Mouse (Mus musculus): Measurements from ENCODE around the gene Grik1.

Grik1 gene

DNA sequence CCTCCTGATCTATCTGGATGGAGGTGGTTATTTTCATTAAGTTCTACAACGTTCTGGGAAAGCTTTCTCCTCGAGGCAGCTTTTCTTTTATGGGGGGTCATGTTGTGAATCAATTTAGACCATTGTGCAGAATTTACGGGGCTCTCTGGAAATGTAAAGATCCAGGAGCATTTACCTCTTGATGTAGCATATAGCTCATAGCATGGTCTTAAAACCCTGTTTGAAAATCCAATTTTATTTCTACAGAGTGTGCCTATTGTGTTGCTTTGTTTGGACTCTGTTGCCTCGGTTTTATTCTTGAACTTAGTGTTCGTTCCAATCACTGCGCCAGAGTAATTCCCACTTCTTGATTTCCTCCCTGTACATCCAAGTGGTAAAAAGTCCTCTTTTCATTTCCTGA, 328.6 kb downstream of the Grik1 start:
- DNase-seq (ENCODE audit: low spot score in 2 of 2) = no peak

DNA sequence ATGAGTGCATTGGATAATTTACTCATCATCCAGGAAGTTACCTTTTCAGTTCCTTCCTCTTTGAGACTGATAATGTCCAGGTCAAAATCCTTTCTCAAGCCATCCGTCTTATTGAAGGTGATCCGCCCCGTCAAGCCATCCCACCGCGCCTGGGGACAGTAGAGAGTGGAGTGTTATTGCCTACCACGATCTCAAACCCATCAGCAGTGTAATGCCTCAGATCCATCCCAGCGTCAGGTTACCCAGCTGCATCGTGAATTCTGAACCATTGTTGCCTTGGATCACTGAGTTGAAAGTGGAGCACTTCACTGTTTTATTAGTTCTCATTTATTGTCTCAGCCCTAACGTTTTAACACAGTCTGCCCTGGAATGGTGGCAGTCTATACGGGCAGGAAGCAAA, 332.6 kb downstream of the Grik1 start:
- DNase-seq (ENCODE audit: low spot score in 2 of 2) = no peak

DNA sequence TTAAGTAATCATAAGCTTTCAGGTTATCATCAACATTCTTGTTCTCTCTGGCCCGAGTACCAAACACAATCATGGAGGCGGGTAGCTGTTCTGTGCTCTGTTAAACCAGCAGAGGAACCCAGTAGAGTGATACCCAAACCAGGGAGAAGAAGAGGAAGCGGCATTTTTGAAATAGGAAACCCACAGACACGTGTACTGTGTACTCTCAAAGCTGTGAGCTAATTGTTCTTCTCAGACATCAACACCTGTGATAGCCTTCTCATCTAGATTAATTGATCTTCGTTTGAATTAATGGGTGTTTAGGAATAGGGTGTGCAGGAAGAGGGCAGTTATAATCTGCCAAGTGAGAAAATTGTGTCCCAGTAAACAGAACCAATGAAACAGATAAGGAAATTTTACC, 333.9 kb downstream of the Grik1 start:
- DNase-seq (ENCODE audit: low spot score in 2 of 2) = no peak

DNA sequence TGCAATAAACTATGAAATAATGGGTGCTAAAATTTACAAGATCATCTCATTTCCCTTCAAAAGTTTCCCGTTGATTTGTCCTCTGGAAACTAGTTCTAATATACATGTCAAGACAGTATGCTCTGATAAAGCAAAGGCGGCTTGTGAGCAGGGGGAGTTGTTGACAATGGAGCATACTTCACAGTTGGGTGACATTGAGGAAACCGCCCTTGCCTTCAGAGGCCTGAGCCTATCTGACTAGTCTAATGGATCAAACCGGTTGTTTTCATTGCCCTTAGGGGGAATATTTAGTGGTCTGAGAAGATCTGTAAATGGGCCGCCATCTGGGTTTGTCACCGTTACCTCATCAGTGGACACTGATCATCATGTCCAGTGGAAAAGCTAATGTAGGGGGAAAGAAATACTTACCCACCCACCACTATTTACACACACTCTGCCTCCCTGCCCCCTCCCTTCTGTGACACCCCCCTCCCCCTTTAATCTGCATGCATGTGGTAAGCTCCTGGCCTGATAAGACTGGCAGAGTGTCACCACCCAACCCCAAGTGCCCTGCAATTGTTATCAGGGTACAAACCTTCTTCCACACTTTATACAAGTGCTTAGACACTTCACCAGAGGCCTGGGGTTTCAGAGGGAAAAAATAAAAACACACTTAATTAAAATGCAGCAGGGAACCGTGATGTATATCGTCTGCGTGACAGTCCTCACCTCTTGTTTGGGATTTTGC, 335.2 kb downstream of the Grik1 start:
- no peak for DNase-seq (ENCODE audit: low spot score in 2 of 2)

DNA sequence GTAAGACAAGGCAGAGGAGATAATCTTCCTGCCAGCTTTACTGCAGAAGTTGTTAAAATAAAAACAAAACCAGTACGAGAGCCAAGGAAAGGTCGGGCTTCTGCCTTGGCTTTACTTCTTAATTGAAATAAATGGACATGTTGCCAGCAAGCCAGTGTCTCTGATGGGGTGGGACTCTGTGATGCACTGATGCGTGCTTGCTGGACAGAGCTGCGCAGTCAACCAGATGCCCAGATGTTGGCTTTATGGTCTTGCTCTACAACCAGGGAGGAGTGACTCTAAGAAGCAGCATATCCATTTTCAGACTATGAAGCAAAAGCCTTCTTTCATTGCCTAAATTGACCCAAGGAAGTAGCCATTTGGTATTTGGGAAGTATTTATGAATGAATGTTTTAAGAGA, 336.9 kb downstream of the Grik1 start:
- no peak for DNase-seq (ENCODE audit: low spot score in 2 of 2)

DNA sequence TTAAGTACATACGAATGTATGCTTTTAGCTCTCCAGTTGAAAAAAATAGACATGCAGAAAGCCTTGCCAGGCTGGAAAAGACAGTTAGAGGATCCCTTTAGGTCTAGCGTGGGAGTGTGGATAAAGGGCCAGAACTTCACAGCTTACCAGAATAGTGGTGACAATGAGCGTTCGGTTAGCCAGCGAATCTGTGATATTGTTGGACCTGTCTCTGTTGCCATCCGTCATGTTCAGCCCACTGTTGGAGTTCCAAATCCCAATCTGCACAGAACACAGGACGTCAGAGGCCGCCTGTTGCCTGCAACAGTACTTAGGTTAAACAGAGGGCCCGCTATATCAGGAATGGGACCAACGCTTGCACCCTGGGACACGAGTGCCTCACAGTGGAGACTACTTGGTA, 340.2 kb downstream of the Grik1 start:
- DNase-seq (ENCODE audit: low spot score in 2 of 2) = no peak

DNA sequence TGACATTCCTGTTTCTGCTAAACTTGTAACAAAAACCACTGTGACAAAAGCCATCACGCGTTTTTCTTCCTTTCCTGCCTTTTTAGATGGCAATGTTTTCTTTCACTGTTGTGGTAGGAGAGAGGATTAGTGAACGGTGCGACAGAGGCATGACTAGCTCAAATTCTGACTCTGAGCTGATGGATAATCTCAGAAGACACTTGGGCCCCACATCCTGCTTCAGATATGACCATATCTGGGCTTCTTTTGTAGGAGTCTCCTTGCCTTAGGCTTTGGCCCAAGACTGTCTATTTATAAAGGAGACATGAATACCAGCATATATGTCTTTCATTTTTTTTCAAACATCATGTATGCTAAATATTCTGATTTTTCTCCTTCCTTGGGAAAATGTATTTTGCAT, 341.9 kb downstream of the Grik1 start:
- DNase-seq (ENCODE audit: low spot score in 2 of 2) = no peak

DNA sequence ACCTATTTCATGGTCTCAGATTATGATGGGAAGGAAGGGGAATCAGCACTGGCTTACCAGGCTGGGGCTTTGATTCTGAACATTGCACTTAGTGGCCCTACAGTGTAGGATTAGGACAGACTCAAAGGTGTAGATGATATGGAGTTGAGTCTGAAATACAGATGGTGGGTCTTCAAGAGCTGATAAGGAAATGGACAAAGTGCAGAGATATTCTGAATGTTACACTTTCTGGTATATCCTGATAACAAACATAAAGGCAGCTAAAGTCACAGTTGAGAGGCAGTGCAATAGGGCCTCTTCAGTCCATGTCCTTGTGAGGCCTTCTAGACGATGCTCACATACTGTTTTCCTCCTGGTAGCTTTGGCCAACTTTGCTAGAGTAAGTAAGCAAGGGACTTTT, 345.7 kb downstream of the Grik1 start:
- DNase-seq (ENCODE audit: low spot score in 2 of 2) = no peak

DNA sequence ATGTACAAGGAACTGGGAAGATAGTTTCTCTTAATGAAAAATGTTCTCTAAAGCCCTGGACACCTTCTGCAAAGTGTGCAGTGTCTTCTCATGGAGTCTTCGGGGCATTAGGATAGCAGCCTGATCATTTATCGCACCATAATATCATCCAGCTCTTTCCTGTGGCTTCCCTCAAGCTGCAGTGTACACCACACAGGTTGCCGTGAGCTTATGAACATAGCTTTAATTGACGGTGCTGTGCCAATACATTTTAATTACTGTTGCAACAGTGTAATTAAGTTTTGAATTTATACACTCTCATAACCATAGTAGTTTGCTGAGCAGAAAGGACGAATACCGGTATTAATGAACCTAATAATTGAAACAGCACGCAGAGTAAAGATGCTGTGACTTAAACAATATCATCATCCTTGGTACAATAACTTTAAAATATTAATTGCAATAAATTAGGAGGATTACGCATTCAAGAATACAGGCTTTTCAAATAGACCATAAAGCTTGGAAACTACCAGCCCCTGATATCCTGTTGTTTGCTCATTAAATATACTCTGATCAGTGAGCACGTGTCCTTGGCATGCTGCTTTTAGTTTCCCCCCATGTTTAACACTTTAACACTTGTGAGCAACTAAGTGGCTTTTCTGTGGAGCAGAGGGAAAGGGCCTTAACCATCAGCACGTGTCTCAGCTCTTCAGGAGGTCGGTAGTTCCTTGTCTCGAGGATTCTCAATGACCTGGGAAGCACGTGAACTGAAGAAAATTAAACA, 347.8 kb downstream of the Grik1 start:
- no peak for DNase-seq (ENCODE audit: low spot score in 2 of 2)

DNA sequence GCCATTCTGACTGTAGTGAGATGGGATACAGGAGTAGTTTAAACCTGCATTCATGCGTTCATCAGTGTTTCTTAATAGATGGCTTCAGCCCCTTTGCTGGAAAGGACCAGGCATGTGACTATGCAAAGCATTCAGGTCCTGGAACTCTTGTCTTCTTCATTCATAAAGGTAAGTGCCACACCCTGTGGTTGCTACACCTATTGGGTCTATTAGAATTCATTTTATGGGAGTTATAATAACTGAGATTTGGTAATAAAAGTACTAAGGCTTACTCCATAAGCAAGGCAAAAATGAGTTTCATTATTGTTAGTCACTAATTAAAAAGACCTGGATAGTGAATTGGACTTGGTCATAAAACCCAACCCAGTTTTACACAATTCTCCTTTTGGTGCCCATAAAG, 355.4 kb downstream of the Grik1 start:
- no peak for DNase-seq (ENCODE audit: low spot score in 2 of 2)

DNA sequence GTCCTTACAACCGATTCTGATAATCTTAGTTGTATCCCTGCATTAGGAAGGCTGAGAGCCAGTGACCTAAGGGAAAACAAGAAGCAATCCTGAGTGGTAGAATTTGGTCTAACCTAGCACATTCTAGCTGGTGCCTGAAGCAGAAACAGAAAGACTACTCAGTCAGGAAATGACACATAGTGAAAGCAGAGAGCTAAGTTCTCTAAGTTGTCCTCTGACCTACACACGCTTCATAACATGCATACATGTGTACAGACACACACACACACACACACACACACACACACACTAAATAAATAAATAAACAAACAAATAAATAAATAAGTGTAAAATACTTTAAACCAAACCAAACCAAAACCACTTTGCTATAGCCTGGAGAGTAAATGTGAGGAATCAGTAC, 358.7 kb downstream of the Grik1 start:
- no peak for DNase-seq (ENCODE audit: low spot score in 2 of 2)

DNA sequence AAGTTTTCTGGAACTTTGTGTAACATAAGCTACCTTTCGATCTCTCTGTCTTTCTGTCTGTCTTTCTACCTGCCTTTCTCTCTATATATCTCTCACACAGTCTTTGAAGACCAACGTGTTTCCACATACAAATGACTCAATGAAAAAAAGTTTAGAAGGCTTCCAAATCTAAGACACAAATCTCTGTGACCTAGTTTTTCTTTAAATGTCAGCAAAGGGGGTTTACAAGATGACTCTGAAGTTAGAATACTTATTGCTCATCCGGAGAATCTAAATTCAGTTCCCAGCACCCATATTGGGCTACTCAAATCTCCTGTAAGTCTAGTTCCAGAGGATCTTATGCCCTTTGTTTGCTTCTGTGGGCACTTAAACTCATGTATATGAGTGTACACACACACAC, 359.5 kb downstream of the Grik1 start:
- no peak for DNase-seq (ENCODE audit: low spot score in 2 of 2)

DNA sequence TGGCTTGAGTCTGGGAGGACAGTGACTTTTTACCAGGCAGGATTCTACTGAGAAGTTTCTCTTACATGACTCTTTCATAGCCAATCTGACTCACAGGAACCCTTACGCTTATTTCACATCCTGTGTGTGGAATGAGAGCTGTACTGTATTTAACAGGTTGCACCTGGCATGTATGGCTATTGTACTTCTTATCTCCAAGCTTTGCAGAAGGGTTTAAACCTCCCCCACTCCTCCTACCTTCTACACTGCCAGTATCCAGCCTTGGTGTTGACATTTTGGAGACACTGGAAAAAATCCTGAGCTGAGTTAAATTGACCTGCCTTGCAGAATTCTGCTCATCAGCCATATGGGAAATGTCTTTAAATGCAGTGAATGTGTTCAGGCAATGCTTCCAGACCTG, 361.4 kb downstream of the Grik1 start:
- DNase-seq (ENCODE audit: low spot score in 2 of 2) = no peak

DNA sequence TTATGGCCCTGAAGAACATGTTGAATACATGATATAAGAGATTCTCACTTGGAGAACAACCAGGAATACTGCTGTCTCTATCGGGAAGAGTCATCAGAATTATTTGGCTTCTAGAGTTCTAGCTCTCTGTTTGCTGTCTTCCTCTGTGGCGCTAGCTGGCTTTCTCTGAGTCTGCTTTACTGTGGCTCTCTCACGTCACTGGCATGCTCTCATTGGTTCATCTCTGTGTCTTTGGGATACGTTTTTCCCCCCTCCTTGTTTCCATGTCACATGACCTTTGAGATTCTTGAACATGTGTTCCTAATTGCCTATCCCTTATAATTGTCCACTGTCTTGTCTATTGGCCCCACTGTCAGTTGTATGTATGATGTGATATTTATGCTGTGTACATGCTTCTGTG, 372.2 kb downstream of the Grik1 start:
- DNase-seq (ENCODE audit: low spot score in 2 of 2) = no peak

DNA sequence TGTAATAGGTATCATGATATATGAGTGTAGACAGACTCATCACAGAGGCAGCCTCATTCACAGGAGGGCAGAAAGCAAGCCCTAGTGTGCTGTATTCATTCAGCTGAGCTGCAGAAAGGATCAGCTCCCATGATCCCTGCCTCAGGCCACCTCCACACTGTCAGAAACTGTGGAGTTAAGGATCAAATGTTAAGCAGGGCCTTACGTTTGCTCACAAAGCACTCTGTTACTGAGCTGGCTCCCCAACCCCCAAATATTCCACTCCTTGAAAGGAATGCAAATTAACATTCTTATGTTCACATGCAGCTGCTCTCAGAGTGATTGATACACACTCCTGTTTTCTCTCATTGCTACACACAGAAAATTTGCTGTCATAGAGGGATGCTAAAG, 372.9 kb downstream of the Grik1 start:
- DNase-seq (ENCODE audit: low spot score in 2 of 2) = no peak

DNA sequence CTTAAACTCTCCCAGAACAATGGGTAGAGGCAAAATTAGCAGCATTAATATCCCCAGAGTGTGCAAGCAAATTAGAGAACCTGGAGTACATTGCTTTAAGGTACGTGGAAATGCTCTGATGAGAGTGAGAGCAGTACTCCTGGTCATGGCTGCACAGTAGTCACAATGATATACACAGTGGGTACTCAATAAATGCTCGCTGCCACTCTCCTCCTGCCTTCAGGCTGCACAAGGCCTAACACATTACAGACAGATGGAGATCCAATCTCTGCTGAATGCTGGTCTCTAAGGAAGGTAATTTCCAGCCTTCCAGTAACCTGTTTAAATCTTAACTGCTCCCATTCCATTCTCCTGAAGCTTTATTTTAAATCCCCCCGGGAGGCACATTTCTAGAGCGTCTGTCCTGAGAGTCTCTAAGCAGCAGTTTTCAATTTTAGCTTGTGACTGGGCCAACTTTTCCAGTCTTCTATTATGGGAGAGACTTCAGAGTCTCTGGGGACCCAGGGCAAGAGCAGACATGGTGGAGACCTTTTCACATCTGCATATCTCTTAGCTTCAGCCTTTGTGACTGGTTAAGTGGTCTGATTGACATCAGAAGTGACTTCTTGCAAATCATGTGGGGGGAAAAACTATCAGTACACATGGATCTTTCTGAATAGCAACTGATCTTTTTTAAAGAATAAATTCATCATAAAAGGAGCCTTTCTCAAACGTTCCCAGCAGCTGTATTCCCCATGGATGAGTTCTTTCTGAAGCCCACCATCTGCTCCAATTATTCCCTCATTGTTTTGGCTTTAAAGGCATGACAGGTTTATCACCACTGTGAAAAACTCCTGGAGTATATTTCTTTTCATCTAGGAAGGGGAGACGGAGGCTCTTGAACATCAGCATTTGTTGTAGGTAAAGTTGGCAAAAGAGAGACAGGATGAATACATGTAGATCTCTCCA, 373.6 kb downstream of the Grik1 start:
- no peak for DNase-seq (ENCODE audit: low spot score in 2 of 2)

DNA sequence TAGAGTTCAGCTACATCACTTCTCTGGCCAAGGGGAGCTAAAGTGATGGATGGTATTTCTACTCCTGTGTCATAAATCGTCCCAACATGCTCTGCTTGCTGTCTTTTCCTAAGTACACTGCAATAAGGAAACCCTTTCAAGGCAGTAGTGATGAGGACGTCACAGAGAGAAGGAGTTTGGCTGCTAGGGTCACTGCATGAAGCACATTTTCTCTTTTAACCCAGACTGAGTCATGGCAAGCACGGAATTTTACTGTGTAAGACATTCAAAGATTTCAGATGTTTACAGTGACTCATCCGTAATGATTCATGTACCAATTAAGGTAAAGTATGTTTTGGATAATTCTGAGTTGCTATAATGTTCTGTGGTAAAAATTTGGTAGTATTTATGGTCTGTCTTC, 374.9 kb downstream of the Grik1 start:
- no peak for DNase-seq (ENCODE audit: low spot score in 2 of 2)

DNA sequence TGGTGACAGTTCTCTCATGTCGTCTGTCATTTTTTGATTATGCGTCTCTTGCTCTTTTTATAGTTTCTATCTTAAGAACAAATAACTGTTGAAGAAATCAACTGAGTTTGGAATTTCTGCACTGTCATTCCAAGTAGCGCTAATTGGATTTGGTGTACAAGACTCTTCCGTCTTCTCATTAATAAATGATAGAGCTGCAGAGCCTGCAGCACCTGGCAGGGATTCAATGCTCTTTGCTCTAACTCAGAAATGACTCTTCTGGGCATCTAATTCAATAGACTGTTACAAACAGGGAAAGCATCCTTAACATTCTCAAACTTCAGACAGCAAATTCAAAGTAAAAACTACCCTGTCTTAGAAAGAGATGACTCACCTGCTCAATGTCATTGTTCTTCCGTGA, 376.3 kb downstream of the Grik1 start:
- no peak for DNase-seq (ENCODE audit: low spot score in 2 of 2)

DNA sequence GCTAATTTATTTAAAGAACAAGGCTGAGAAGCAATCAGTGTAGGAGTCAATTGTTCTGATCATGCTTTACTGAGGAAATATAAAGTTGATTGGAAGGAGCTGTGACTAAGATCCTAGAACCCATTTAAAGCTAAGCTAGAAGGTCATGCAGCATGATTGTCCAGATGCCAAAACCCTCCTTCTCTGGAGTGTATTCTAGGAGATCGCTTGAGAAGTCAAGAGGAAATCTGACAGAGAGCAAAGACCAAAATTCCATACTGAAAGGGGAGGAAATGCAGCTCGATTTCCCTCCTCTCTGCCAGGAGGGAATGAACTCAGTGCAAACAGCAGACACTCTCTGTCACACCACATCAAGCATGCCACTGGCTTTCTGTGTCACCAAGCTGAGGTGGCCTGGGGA, 378.9 kb downstream of the Grik1 start:
- DNase-seq (ENCODE audit: low spot score in 2 of 2) = no peak

DNA sequence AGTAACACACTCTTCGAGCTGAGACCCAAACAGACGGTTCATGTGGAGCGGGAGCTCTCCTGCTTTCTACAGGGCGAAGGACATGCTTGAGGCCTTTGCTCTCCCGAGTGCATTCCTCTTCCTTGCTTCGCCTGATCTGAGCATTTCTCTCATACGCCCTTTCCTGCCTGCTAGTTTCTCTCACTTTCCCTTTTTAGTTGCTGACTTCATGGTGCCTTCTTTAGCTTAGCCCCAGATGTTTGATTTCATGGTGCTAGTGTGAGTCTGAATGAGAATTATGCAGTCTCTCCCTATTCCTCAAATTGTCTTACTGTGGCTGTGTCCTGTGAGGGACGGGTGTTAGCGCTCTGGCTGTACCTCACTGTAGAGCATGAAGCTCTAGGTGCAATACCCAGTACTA, 388.0 kb downstream of the Grik1 start:
- no peak for DNase-seq (ENCODE audit: low spot score in 2 of 2)

DNA sequence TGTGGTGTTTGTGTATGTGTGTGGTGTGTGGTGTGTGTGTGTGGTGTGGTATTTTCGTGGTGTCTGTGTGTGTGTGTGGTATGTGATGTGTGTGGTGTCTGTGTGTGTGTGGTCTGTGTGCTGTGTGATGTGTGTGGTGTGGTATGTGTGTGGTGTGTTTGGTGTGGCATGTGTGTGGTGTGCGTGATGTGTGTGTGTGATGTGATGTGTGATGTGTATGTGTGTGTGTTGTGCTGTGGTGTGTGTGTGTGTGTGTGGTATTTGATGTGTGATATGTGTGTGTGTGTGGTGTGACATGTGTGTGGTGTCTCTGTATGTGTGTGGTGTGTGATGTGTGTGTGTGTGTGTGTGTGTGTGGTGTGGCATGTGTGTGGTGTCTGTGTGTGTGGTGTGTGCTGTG, 388.9 kb downstream of the Grik1 start:
- DNase-seq (ENCODE audit: low spot score in 2 of 2) = no peak

DNA sequence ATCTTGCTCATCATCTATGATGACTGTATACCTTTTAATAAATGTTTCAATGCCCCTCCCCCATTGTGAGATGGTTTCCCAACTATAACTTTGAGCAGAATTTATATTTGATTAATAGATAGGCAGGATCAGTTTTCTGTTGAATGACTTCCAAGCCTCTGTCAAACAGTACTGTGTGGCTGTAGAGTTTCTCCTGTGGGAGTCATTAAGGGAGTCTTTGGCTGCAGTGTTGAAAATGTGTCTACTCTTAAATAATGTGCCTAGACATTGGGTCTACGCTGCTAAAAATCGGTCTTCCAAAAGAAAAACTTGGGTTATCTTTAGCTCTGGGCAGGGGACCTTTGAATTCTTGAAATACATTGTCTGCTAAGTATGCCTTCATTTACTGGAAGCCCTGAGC, 414.1 kb downstream of the Grik1 start:
- DNase-seq (ENCODE audit: low spot score in 2 of 2) = no peak

DNA sequence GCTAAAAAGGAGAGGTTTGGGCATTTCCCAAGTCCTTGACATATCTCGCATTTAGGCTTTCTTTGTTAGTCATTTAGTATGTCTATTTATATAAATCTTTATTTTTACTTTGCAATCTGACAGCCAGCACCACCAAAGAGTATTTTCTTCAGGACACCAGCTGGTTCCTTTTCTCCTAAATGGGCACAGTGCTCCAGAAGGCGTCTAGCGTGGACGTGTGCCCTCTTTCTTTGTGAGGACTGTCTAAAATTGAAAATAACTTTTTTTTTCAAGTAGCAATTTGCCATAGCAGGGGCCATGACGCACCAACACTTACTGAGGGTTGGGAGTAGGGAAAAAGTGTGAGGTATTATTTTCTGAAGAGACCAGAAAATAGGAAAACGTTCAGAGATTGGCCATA, 425.5 kb downstream of the Grik1 start:
- no peak for DNase-seq (ENCODE audit: low spot score in 2 of 2)

All from natural killer cell, adult 2 months (primary cell).